Mouse (Mus musculus) natural killer cell, adult 2 months (primary cell): ENCODE results near the gene Fbxo31.
"Not testable (repeated sequence)": the region's sequence is repeated elsewhere in the genome, so short reads cannot be mapped to it uniquely, and the experiment has no call there.

Experiments used
- DNase-seq, 2 experiments: peaks; one replicate each; pipeline ENCODE4 v3.0.0; 2022; ENCODE audit warnings: low spot score in 2 of 2

Gene Fbxo31

GRCm38 (mm10) chr8:121578676-121579451, at the start of gene Fbxo31:
TSS of gene Fbxo31 (minus strand) at chr8:121578806.
- DNase-seq = peak; percentile 85 to 92

- DNase-seq = no peak
Observed at GRCm38 (mm10) chr8:121623043-121623442, 44.4 kb upstream of the Fbxo31 start.

GRCm38 (mm10) chr8:121621879-121622278, 43.3 kb upstream of the Fbxo31 start:
- no peak for DNase-seq

GRCm38 (mm10) chr8:121620801-121621516, 42.4 kb upstream of the Fbxo31 start:
- no peak for DNase-seq

GRCm38 (mm10) chr8:121619401-121619995, 40.9 kb upstream of the Fbxo31 start:
- DNase-seq = no peak

GRCm38 (mm10) chr8:121613419-121613818, 34.8 kb upstream of the Fbxo31 start:
- no peak for DNase-seq

GRCm38 (mm10) chr8:121609916-121610315, 31.3 kb upstream of the Fbxo31 start:
- no peak for DNase-seq

- DNase-seq = no peak
Observed at GRCm38 (mm10) chr8:121609251-121609650, 30.6 kb upstream of the Fbxo31 start.

GRCm38 (mm10) chr8:121607661-121608060, 29.1 kb upstream of the Fbxo31 start:
- no peak for DNase-seq

GRCm38 (mm10) chr8:121603801-121604200, 25.2 kb upstream of the Fbxo31 start:
- no peak for DNase-seq

- DNase-seq = peak in 1 of 2 experiments; percentile 43
Observed at GRCm38 (mm10) chr8:121602860-121603259, 24.3 kb upstream of the Fbxo31 start.

- DNase-seq = no peak
Observed at GRCm38 (mm10) chr8:121602411-121602810, 23.8 kb upstream of the Fbxo31 start.

GRCm38 (mm10) chr8:121599842-121600241, 21.2 kb upstream of the Fbxo31 start:
- no peak for DNase-seq

GRCm38 (mm10) chr8:121598892-121599291, 20.3 kb upstream of the Fbxo31 start:
- peak; percentile 71 to 81 for DNase-seq

GRCm38 (mm10) chr8:121598190-121598589, 19.6 kb upstream of the Fbxo31 start:
- no peak for DNase-seq

- DNase-seq = not testable (repeated sequence)
Observed at GRCm38 (mm10) chr8:121597492-121597891, 18.9 kb upstream of the Fbxo31 start.

GRCm38 (mm10) chr8:121593983-121594382, 15.4 kb upstream of the Fbxo31 start:
- DNase-seq = no peak

GRCm38 (mm10) chr8:121593293-121593692, 14.7 kb upstream of the Fbxo31 start:
- DNase-seq = no peak

- peak in 1 of 2 experiments; percentile 55 for DNase-seq
Observed at GRCm38 (mm10) chr8:121591178-121592066, 12.8 kb upstream of the Fbxo31 start.

- peak; percentile 95 to 97 for DNase-seq
Observed at GRCm38 (mm10) chr8:121590203-121591177, 11.9 kb upstream of the Fbxo31 start, which contains the start of gene Map1lc3b. TSS of gene Map1lc3b (plus strand) at chr8:121590361.
